Mouse (Mus musculus): Measurements from ENCODE around the gene Rab33b. TPM values are rescaled to one million over a fixed set of nuclear protein-coding genes. Genes with fewer than 3 reads are reported as not detected.
A peak's percentile ranks its signal among the peaks of the same experiment; 100 is the strongest.

The Rab33b gene
- polyA plus RNA-seq, 1 experiment from 2014 or later = 4.9 TPM

DNA sequence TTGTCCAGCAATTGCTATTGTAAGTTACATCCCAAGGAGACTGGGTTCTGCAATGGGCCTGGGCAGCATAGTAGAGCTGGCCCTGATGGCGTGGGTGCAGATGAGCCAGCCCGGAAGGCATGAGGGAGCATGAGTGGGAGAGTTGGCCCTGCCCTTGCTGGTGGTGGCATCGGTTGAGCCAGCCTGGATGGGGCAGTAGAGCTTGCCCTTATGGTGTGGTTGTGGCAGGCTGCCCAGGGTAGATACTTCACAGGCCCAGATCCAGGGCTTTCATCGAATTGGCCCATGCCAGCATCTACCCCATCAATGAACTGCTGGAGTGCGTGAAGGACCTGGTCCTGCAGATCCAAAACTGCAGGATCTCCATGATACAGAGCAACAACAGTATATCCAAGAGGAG, 28.3 kb downstream of the Rab33b start:
- 87% methylated on average over 5 of the region's 5 CpGs for WGBS (ENCODE audit: insufficient replicate concordance)
- H3K4me3 ChIP-seq (replicated peaks) = no peak overlapping the region
- H3K27me3 ChIP-seq = no peaks in the 10 kb centered on the region
- no peak overlapping the region for H3K4me2 ChIP-seq
- H3K36me3 ChIP-seq = no peaks in the 10 kb centered on the region
- H3K9ac ChIP-seq = no peak overlapping the region
- ATAC-seq (ENCODE audit: low read depth) = no peak
- no peak overlapping the region for H3K27ac ChIP-seq
- H3K9me3 ChIP-seq (replicated peaks) = no peaks in the 10 kb centered on the region
- no peak for DNase-seq
- peaks cover 2% of the 10 kb centered on the region; the same call in 1 of the 2 replicates for H3K4me1 ChIP-seq (replicated peaks)

DNA sequence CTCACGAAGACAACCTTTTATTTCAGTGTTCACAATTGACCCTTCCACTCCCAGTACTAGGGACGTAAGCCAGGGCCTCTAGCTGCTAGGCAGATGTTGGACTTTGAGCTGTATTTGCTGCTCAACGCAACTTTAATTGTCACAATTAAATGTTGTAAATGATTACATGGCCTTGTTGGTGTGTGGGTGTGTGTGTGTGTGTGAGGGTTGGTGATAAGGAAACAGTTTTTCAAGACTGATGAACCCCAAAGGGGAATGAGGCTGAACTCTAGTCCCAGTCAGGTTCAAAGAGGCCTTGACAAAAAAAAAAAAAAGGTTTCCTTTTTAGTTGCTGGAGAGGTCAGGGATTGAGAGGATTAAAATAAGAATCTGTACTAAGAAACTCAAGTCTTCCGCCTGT, 33.7 kb downstream of the Rab33b start:
- H3K36me3 ChIP-seq = peaks cover 9% of the 10 kb centered on the region
- ATAC-seq (ENCODE audit: low read depth) (peak; percentile 57; the same call in 1 of the 2 replicates), DNase-seq (no peak)
- peak overlapping the region; percentile 63 for H3K4me2 ChIP-seq
- peak overlapping the region; percentile 81 for H3K27ac ChIP-seq
- peaks cover 31% of the 10 kb centered on the region for H3K4me1 ChIP-seq (replicated peaks)
- H3K4me3 ChIP-seq (replicated peaks) = no peak overlapping the region
- H3K9ac ChIP-seq = 0 out of 2 replicates have a peak overlapping the region, but pooled peaks have one; percentile 37
- WGBS (ENCODE audit: insufficient replicate concordance) = 49% methylated on average over 4 of the region's 4 CpGs
- H3K9me3 ChIP-seq (replicated peaks) = no peaks in the 10 kb centered on the region
- H3K27me3 ChIP-seq = no peaks in the 10 kb centered on the region

DNA sequence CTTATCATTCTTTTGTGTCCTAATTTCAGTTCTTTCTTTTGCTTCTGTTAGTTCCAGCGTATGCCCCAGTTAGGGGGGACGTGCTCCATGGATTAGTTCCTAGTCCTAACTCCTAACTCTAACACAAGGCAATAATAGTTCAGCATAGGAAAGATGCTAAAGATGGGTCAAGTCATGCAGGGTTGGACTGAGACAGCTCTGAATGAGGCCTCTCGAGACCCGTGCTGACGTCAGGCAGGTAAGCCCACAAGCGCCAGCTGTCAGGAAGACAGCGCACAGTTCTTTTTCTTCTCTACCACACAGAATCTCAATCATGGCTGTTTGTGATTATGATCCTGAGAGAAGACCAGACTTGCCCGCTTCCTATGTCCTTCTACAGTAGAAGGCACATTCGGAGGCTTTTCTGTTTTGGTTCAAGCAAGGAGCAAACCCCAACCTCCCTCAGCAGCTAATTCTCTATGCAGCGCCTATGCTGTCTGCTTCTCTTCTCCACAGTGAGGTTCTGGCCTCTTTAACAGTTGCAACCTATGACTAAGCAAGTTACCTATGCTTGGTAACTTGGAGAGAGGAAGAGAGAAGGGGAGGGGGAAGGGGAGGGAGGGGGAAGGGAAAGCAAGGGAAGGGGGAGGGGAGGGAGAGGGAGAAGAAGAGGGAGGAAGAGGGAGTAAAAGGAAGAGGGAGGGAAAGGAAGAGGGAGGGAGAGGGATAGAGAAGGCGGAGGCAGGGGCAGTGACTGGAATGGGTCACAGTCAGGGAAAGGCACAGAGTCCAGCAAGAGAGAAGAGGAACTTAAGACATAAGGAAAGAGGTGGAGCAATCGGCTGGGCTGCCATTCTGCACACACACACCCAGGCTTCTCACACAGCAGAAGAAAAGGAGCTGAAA, 34.4 kb downstream of the Rab33b start:
- H3K4me2 ChIP-seq = peak overlapping the region; percentile 63

DNA sequence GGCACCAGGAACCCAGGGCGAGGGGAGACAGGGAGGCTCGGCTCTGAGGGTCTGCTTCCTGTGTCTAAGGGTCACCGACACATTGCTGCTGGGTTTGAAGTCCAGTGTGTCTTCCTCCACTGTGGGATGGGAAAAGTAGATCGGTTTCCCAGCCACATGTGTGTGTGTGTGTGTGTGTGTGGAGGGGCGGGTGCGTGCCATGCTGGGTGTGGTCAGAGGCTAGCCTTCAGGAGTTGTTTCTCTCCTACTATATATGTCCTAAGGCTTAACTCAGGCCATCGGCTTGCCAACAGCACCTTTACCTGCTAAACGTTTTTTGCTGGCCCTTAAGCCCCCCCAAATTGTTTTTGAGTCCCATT, 35.0 kb downstream of the Rab33b start:
- Histone ChIP-seq H3K27ac (peak overlapping the region; percentile 81), H3K36me3 (peaks cover 18% of the 10 kb centered on the region), H3K27me3 (no peaks in the 10 kb centered on the region), H3K4me1 (replicated peaks) (peaks cover 31% of the 10 kb centered on the region), H3K4me2 (peak overlapping the region; percentile 63), H3K9me3 (replicated peaks) (no peaks in the 10 kb centered on the region), H3K4me3 (replicated peaks) (peak overlapping the region; percentile 38), H3K9ac (peak overlapping the region; percentile 47; the same call in 1 of the 2 replicates)
- 14% methylated on average over 8 of the region's 8 CpGs for WGBS (ENCODE audit: insufficient replicate concordance)
- ATAC-seq (ENCODE audit: low read depth) (peak; percentile 71), DNase-seq (peak; percentile 13)

More for the DNA sequence above, 34.4 kb downstream of the Rab33b start:
- Histone ChIP-seq H3K27me3 (no peaks in the 10 kb centered on the region), H3K36me3 (peaks cover 13% of the 10 kb centered on the region), H3K4me1 (replicated peaks) (peaks cover 31% of the 10 kb centered on the region), H3K4me3 (replicated peaks) (peak overlapping the region; percentile 38), H3K9me3 (replicated peaks) (no peaks in the 10 kb centered on the region), H3K9ac (peak overlapping the region; percentile 47), H3K27ac (peak overlapping the region; percentile 81)
- peak; percentile 67 for ATAC-seq (ENCODE audit: low read depth)
- WGBS (ENCODE audit: insufficient replicate concordance) = 34% methylated on average over 12 of the region's 12 CpGs
- peak; percentile 9 for DNase-seq

DNA sequence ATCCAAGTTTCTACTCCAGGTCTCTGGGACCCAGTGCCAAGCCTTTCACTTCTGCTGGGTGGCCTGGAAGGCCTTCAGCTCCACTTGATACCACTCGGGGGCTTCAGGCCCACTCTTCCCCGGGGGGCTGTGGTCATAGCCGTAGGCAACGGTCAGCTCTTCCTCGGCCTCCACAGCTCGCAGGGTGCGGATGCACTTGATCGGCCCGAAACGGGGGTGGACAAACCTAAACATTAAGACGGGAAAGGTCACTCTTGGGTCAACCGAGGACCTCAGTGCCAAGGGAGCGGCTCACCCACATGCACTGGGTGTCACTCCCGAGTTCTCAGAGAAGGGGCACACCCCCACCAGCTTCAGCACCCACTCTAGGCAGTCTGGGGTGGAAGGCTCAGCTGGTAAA, 37.5 kb downstream of the Rab33b start:
- no peaks in the 10 kb centered on the region for H3K9me3 ChIP-seq (replicated peaks)
- no peaks in the 10 kb centered on the region for H3K27me3 ChIP-seq
- DNase-seq (no peak), ATAC-seq (ENCODE audit: low read depth) (no peak)
- WGBS (ENCODE audit: insufficient replicate concordance) = 85% methylated on average over 14 of the region's 14 CpGs
- no peak overlapping the region for H3K27ac ChIP-seq
- H3K4me2 ChIP-seq = no peak overlapping the region
- no peak overlapping the region for H3K4me3 ChIP-seq (replicated peaks)
- peaks cover 31% of the 10 kb centered on the region for H3K4me1 ChIP-seq (replicated peaks)
- peaks cover 42% of the 10 kb centered on the region for H3K36me3 ChIP-seq
- no peak overlapping the region for H3K9ac ChIP-seq

- DNase-seq = no peak
- Histone ChIP-seq H3K9me3 (replicated peaks) (no peaks in the 10 kb centered on the region), H3K4me3 (replicated peaks) (no peak overlapping the region), H3K27ac (no peak overlapping the region), H3K9ac (no peak overlapping the region), H3K27me3 (no peaks in the 10 kb centered on the region), H3K36me3 (peaks cover 57% of the 10 kb centered on the region), H3K4me1 (replicated peaks) (no peaks in the 10 kb centered on the region), H3K4me2 (no peak overlapping the region)
- ATAC-seq (ENCODE audit: low read depth) = no peak
- WGBS (ENCODE audit: insufficient replicate concordance) = 79% methylated on average over 16 of the region's 16 CpGs
Observed at GRCm38 (mm10) chr3:51525186-51525785, 41.6 kb downstream of the Rab33b start.

- no peak for ATAC-seq (ENCODE audit: low read depth)
- Histone ChIP-seq H3K36me3 (peaks cover 55% of the 10 kb centered on the region), H3K4me1 (replicated peaks) (0 out of 2 replicates have a peak, but pooled peaks cover 6% of the 10 kb centered on the region), H3K9me3 (replicated peaks) (no peaks in the 10 kb centered on the region), H3K27ac (no peak overlapping the region), H3K27me3 (no peaks in the 10 kb centered on the region), H3K9ac (no peak overlapping the region), H3K4me2 (no peak overlapping the region), H3K4me3 (replicated peaks) (no peak overlapping the region)
- DNase-seq = no peak
- 84% methylated on average over 13 of the region's 13 CpGs for WGBS (ENCODE audit: insufficient replicate concordance)
Observed at GRCm38 (mm10) chr3:51526891-51527290, 43.2 kb downstream of the Rab33b start.

DNA sequence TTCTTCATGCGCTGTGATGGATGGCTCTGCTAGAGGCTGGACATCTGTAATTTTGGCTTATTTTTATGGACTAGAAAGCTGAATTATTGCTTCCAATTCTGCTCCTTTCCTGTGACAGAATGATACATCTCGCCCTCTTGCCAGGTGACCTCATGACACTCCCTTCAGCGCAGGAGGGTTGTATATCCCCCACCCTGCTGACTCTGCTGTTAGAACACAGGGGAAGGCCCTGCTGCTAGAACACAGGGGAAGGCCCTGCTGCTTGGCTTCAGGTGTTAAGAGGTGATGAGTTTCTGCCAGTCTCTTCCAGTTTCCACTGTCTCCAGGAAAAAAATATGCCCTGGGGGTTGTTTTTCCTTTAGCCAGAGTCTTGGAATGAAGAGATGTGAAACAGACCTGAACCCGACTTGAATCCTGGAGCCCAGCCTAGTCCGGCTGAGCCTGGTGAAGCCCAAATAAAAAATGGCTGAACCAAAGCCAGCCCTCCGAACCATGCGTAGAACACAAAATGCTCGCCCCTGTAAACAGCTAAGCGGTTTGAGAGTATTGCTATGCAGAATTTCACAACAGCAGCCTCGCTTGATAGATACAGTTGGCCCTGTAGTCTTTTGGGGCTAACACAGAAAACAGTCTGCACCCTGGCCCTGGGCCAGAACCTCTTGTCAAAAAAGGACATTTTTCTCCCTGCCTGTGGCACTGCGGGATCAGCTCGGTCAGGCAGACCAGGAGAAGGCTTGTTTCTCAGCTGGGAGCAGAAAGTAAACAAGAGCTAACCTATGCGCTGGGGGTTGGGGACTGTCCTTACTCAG, 48.0 kb downstream of the Rab33b start:
- ATAC-seq (ENCODE audit: low read depth) = peak; percentile 58; the same call in 1 of the 2 replicates
- Histone ChIP-seq H3K36me3 (peaks cover 49% of the 10 kb centered on the region), H3K9me3 (replicated peaks) (no peaks in the 10 kb centered on the region), H3K4me2 (no peak overlapping the region), H3K27me3 (no peaks in the 10 kb centered on the region), H3K27ac (no peak overlapping the region; the same call in none of the 2 replicates), H3K4me1 (replicated peaks) (peaks cover 11% of the 10 kb centered on the region), H3K4me3 (replicated peaks) (no peak overlapping the region), H3K9ac (no peak overlapping the region)
- WGBS (ENCODE audit: insufficient replicate concordance) = 84% methylated on average over 13 of the region's 13 CpGs
- no peak for DNase-seq

DNA sequence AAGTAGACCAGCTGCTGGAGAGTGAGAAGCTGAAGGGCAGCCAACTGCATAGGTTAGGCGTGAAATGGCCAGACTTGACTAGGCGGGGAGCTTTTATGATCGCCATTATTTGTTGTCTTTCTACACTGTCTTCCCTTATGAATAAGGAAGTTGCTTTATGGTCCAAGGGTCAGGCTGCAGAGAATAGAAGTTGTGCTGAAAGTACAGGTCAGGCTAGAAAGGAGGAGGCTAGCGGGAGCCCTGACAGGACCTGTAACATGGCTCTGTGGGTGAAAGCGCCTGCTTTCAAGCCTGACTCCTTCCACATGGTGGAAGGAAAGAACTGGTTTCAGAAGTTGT, 48.5 kb downstream of the Rab33b start:
- H3K36me3 ChIP-seq = peaks cover 45% of the 10 kb centered on the region
- WGBS (ENCODE audit: insufficient replicate concordance) = 77% methylated on average over 5 of the region's 5 CpGs
- ATAC-seq (ENCODE audit: low read depth) (no peak; the same call in 1 of the 2 replicates), DNase-seq (no peak)
- no peaks in the 10 kb centered on the region for H3K27me3 ChIP-seq
- H3K27ac ChIP-seq = no peak overlapping the region; the same call in none of the 2 replicates
- H3K4me3 ChIP-seq (replicated peaks) = no peak overlapping the region
- peaks cover 11% of the 10 kb centered on the region for H3K4me1 ChIP-seq (replicated peaks)
- H3K4me2 ChIP-seq = no peak overlapping the region
- no peak overlapping the region for H3K9ac ChIP-seq
- H3K9me3 ChIP-seq (replicated peaks) = no peaks in the 10 kb centered on the region

- H3K9ac ChIP-seq = no peak overlapping the region
- H3K4me3 ChIP-seq (replicated peaks) = no peak overlapping the region
- DNase-seq (no peak), ATAC-seq (ENCODE audit: low read depth) (no peak)
- no peaks in the 10 kb centered on the region for H3K9me3 ChIP-seq (replicated peaks)
- H3K27ac ChIP-seq = no peak overlapping the region
- no peak overlapping the region for H3K4me2 ChIP-seq
- no peaks in the 10 kb centered on the region for H3K27me3 ChIP-seq
- peaks cover 11% of the 10 kb centered on the region for H3K4me1 ChIP-seq (replicated peaks)
- H3K36me3 ChIP-seq = peaks cover 50% of the 10 kb centered on the region
- WGBS (ENCODE audit: insufficient replicate concordance) = 85% methylated on average over 5 of the region's 5 CpGs
Observed at GRCm38 (mm10) chr3:51533573-51533972, 49.9 kb downstream of the Rab33b start.

- H3K27me3 ChIP-seq = no peaks in the 10 kb centered on the region
- DNase-seq = no peak
- no peaks in the 10 kb centered on the region for H3K9me3 ChIP-seq (replicated peaks)
- H3K9ac ChIP-seq = no peak overlapping the region
- no peak overlapping the region for H3K4me3 ChIP-seq (replicated peaks)
- no peak overlapping the region for H3K27ac ChIP-seq
- no peak for ATAC-seq (ENCODE audit: low read depth)
- peaks cover 11% of the 10 kb centered on the region for H3K4me1 ChIP-seq (replicated peaks)
- peaks cover 54% of the 10 kb centered on the region for H3K36me3 ChIP-seq
- 84% methylated on average over 9 of the region's 9 CpGs for WGBS (ENCODE audit: insufficient replicate concordance)
- H3K4me2 ChIP-seq = no peak overlapping the region
Observed at GRCm38 (mm10) chr3:51534013-51534412, 50.3 kb downstream of the Rab33b start.
